Mouse (Mus musculus) liver, postnatal 0 days (tissue): ENCODE results near the gene Cdk5r2. TPM values are rescaled to one million over a fixed set of nuclear protein-coding genes. Genes with fewer than 3 reads are reported as not detected.

ENCODE experiments used
- ATAC-seq: fragments of 200-750 bp; cut with Nextera tagmentation; 2 replicates; pipeline ENCODE4 v1.8.0; 2017; ENCODE audit warnings: mild to moderate bottlenecking, moderate library complexity
- DNase-seq: peaks from one replicate; pipeline ENCODE4 v3.0.0-alpha.2; 2016
- H3K27ac ChIP-seq: fragments of 300-500 bp; sonication (generic); 2 replicates; pipeline ENCODE4 v1.5.1; 2014; ENCODE audit warnings: antibody characterized with exemption, moderate library complexity, mild to moderate bottlenecking, low read depth
- H3K27me3 ChIP-seq: fragments of 300-500 bp; sonication (generic); 2 replicates; pipeline ENCODE4 v1.6.1; 2014; ENCODE audit warnings: low read length, control low read depth, mixed read lengths; ENCODE audit not compliant: insufficient read depth
- H3K36me3 ChIP-seq: fragments of 300-500 bp; sonication (generic); replicated peaks from 2 replicates; pipeline ENCODE4 v1.6.1; 2014; ENCODE audit warnings: mild to moderate bottlenecking, control low read depth, low read length, moderate library complexity, mixed read lengths; ENCODE audit not compliant: insufficient read depth
- H3K4me1 ChIP-seq: fragments of 300-500 bp; sonication (generic); 2 replicates; pipeline ENCODE4 v1.6.1; 2014; ENCODE audit warnings: antibody characterized with exemption, mild to moderate bottlenecking, control low read depth; ENCODE audit not compliant: insufficient read depth
- H3K4me2 ChIP-seq: fragments of 300-500 bp; sonication (generic); 2 replicates; pipeline ENCODE4 v1.6.1; 2014; ENCODE audit warnings: low read depth, mild to moderate bottlenecking, low read length, moderate library complexity, mixed read lengths
- H3K4me3 ChIP-seq: fragments of 300-500 bp; sonication (generic); 2 replicates; pipeline ENCODE4 v1.5.1; 2014; ENCODE audit warnings: low read depth, low read length
- H3K9ac ChIP-seq: fragments of 300-500 bp; sonication (generic); replicated peaks from 2 replicates; pipeline ENCODE4 v1.6.1; 2014; ENCODE audit warnings: mild to moderate bottlenecking, moderate library complexity
- H3K9me3 ChIP-seq: fragments of 300-500 bp; sonication (generic); 2 replicates; pipeline ENCODE4 v1.6.1; 2016; ENCODE audit warnings: mild to moderate bottlenecking, control low read depth, low read length, mixed read lengths
- CTCF ChIP-seq: sonication (generic); IDR thresholded peaks from 2 replicates; pipeline ENCODE4 v1.5.1; 2016; ENCODE audit warnings: antibody characterized with exemption, low read depth
- EP300 ChIP-seq: IDR thresholded peaks from 2 replicates; pipeline ENCODE4 v1.6.1; 2016; ENCODE audit warnings: antibody characterized with exemption, low read depth, mild to moderate bottlenecking
- WGBS: fragments of 180-500 bp; shearing (Covaris S2); extraction: QIAGEN DNeasy Blood & Tissue Kit; methylation state at CpG from one replicate; pipeline ENCODE4 v1.1.7; 2014; ENCODE audit not compliant: insufficient replicate concordance; 5-methylcytosine and 5-hydroxymethylcytosine counted together
- polyA plus RNA-seq: library from polyadenylated mRNA; unstranded; fragments of >200 nt; fragmentation: Nextera tagmentation; extraction: Ambion mirVana; gene quantifications from 2 replicates; pipeline ENCODE4 v1.2.1, GENCODE M21; 2015

Gene Cdk5r2
- polyA plus RNA-seq, 1 experiment from 2014 or later: not detected

DNA sequence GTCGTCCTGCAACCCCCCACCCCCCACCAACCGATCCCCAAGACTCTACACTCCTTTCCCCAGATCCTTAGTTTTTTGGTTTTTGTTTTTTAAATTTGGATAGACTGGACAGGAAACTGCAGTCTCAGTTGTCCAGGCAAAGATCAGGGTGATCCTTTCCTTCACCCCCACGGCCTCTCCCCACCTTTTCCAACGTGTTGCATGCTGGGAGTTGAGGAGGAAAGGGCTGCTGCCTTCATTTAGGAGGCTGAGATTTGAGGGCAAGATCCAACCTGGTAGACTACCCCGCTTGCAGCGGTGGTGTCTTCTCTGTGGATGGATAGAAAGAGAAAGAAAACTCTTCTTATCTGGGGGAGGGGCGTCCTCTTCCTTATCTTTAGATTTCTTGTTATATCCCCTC, 2.1 kb downstream of the Cdk5r2 start:
- ATAC-seq: no peak
- 2% methylated on average over 7 of the region's 7 CpGs for WGBS

DNA sequence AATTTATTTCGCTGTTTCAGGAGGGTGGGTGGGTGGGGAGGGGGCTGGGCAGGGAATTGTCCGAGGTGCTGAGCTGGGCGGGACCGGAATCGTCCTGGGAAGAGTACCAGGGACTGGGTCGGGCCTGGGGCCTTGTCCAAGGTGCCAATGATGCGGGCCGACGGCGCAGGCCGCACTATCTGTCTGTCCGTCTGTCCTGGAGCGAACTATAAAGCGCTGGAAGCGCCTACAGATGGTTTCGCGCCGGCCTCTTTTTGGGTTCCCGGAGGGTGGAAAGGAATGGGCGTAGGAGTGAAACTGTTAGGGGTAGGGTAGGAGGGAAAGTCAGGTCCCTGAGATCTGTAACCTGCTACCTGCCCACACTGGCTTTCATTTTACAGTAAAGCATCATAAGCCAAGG, 2.5 kb downstream of the Cdk5r2 start:
- no peaks in the 10 kb centered on the region for H3K36me3 ChIP-seq
- H3K4me3 ChIP-seq: no peak overlapping the region
- ATAC-seq: no peak
- peaks cover 81% of the 10 kb centered on the region for H3K27me3 ChIP-seq
- TF ChIP-seq EP300 (no peak), CTCF (no peak)
- no peaks in the 10 kb centered on the region for H3K9me3 ChIP-seq
- no peak overlapping the region for H3K9ac ChIP-seq
- H3K27ac ChIP-seq: no peak overlapping the region
- DNase-seq: no peak
- H3K4me2 ChIP-seq: no peak overlapping the region
- peaks cover 3% of the 10 kb centered on the region; the same call in 1 of the 2 replicates for H3K4me1 ChIP-seq
- WGBS: 7% methylated on average over 20 of the region's 20 CpGs

More for the DNA sequence above, 2.1 kb downstream of the Cdk5r2 start:
- Histone ChIP-seq H3K4me1 (peaks cover 3% of the 10 kb centered on the region; the same call in 1 of the 2 replicates), H3K36me3 (no peaks in the 10 kb centered on the region), H3K27me3 (peaks cover 85% of the 10 kb centered on the region), H3K4me2 (no peak overlapping the region), H3K9ac (no peak overlapping the region), H3K4me3 (no peak overlapping the region), H3K27ac (no peak overlapping the region), H3K9me3 (no peaks in the 10 kb centered on the region)
- TF ChIP-seq CTCF: no peak
- no peak for TF ChIP-seq EP300
- DNase-seq: no peak

DNA sequence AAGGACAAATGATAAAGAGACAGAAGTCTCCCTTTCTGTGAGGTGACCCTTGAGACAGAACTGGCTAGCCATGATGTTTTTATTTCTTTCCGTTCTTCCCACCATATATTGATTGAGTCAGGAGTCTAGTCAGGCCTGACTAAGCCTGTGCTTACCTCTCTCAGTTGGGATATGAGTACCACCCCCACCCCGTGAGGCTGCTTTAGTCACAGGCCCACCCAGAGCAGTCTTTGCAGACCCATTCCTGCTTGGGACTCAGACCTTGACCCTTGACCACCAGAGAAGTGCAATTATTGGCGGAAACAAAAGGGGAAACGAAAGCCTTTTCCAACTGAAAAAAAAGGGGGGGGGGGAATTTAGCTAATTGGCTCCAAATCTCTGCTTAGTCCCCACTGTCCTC, 2.9 kb downstream of the Cdk5r2 start:
- Histone ChIP-seq H3K36me3 (no peaks in the 10 kb centered on the region), H3K9ac (no peak overlapping the region), H3K27me3 (peaks cover 79% of the 10 kb centered on the region), H3K4me2 (no peak overlapping the region), H3K4me1 (peaks cover 3% of the 10 kb centered on the region; the same call in 1 of the 2 replicates), H3K27ac (no peak overlapping the region), H3K4me3 (no peak overlapping the region), H3K9me3 (no peaks in the 10 kb centered on the region)
- no peak for DNase-seq
- whole genome bisulfite sequencing: 6% methylated on average over 4 of the region's 4 CpGs
- no peak for TF ChIP-seq EP300
- ATAC-seq: no peak

DNA sequence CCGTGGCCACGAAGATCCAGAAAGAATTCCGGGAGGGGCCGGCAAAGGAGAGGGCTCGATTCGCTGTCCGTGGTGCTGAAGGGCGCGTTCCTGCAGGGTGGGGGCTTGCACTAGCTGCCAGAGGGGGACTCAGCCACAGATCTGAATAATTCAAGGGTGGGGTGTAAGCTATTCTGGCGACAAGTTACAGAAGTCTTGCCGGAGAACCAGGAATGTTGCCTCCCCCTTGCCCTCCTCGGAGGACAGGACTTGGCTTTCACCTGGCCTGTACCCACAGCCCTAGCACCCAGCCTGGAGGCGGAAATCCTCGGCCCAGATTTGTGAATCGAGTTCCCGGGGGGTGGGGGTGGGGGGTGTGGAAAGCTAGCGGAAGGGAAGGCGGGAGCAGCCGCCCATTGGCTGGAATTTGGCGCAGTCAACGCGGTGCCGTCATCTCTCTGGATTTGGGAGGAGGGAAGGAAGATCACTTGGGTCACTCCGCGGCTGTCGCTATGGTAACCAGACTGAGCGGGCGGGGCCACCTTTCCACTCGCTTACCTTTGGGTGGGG, 3.5 kb downstream of the Cdk5r2 start:
- H3K9me3 ChIP-seq: no peaks in the 10 kb centered on the region
- H3K4me1 ChIP-seq: peaks cover 3% of the 10 kb centered on the region; the same call in 1 of the 2 replicates
- ATAC-seq: no peak
- H3K4me3 ChIP-seq: no peak overlapping the region
- no peaks in the 10 kb centered on the region for H3K36me3 ChIP-seq
- WGBS: 2% methylated on average over 29 of the region's 29 CpGs
- H3K4me2 ChIP-seq: no peak overlapping the region
- H3K27me3 ChIP-seq: peaks cover 74% of the 10 kb centered on the region
- DNase-seq: peak; percentile 49
- no peak overlapping the region for H3K27ac ChIP-seq
- TF ChIP-seq CTCF: no peak
- TF ChIP-seq EP300: no peak
- H3K9ac ChIP-seq: no peak overlapping the region

DNA sequence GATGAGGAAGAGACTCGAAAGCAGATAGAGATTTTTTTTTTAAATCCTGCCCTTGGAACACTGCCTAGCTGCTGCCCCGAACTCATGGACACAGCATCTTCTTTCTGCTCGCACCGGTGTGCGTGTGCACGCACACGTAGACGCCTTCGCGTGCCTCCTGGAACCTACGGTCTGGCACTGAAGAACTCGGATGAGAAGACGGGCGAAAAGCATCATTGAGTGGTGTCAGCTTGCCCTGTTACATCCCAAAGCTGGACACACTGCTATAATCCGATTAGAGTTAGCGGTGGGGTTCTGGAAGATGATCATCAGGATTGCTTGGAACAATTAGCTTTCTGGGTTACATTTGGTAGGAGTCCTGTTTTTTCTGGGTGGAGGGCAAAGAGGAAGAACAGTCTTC, 4.1 kb downstream of the Cdk5r2 start:
- peaks cover 3% of the 10 kb centered on the region; the same call in 1 of the 2 replicates for H3K4me1 ChIP-seq
- peaks cover 70% of the 10 kb centered on the region for H3K27me3 ChIP-seq
- no peak overlapping the region for H3K9ac ChIP-seq
- no peak overlapping the region for H3K27ac ChIP-seq
- no peak overlapping the region for H3K4me3 ChIP-seq
- TF ChIP-seq CTCF (no peak), EP300 (no peak)
- H3K9me3 ChIP-seq: no peaks in the 10 kb centered on the region
- no peaks in the 10 kb centered on the region for H3K36me3 ChIP-seq
- no peak overlapping the region for H3K4me2 ChIP-seq
- WGBS: 13% methylated on average over 16 of the region's 16 CpGs
- DNase-seq: no peak
- ATAC-seq: no peak

DNA sequence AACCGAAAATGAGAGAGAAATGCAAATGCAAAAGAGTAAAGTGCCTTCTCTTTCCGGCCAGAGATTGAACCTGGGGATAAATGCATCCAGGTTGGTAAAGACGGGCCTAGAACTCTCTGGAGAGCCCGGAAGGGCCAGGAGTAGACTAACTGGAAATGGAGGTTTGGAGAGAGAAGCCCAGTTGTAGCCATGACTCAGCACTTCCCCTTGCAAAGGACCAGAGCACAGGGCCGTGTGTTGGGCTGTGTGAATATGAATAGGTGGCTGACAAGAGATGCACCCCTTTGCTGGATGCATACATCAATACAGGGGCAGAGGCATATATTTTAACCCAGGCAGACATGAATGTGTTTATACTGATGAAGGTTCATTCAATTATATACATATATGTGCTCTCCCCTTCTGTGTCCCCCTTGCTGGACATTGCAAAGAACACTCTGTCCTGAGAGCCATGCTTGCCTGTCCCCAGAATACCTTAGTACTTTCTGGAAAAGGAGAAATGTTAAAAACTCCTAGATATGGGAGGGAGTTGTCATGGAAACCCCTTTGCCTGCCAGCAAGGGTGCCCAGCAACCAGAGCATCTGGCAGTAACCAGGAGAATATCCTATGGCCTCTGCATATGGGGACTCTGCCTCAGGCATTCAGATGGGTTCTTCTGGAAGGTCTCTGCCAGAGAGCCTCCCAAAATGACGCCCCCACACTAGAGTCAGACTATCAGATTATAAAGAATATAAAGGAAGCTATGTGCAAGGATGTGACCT, 4.7 kb downstream of the Cdk5r2 start:
- H3K4me2 ChIP-seq: no peak overlapping the region
- no peaks in the 10 kb centered on the region for H3K36me3 ChIP-seq
- WGBS: 35% methylated on average over 6 of the region's 6 CpGs
- no peak overlapping the region for H3K4me3 ChIP-seq
- DNase-seq (no peak), ATAC-seq (no peak)
- no peaks in the 10 kb centered on the region for H3K9me3 ChIP-seq
- peaks cover 3% of the 10 kb centered on the region; the same call in 1 of the 2 replicates for H3K4me1 ChIP-seq
- H3K27ac ChIP-seq: no peak overlapping the region
- H3K27me3 ChIP-seq: peaks cover 64% of the 10 kb centered on the region
- H3K9ac ChIP-seq: no peak overlapping the region
- TF ChIP-seq CTCF (no peak), EP300 (no peak)
